Mouse (Mus musculus) midbrain, postnatal 0 days (tissue): ENCODE measurements around the gene Btn2a2. TPM values are rescaled to one million over a fixed set of nuclear protein-coding genes. Genes with fewer than 3 reads are reported as not detected.

Experiments used
- ATAC-seq: fragments of 200-750 bp; cut with Nextera tagmentation; 2 replicates; pipeline ENCODE4 v1.8.0; 2017; ENCODE audit warnings: moderate number of reproducible peaks, mild to moderate bottlenecking, moderate TSS enrichment, moderate library complexity; ENCODE audit not compliant: low FRiP score
- DNase-seq: peaks from one replicate; pipeline ENCODE4 v3.0.0-alpha.2; 2015; ENCODE audit warnings: low spot score
- H3K27ac ChIP-seq: fragments of 300-500 bp; sonication (generic); 2 replicates; pipeline ENCODE4 v1.5.1; 2014; ENCODE audit warnings: low read depth, mild to moderate bottlenecking, low read length, mixed read lengths
- H3K27me3 ChIP-seq: fragments of 300-500 bp; sonication (generic); 2 replicates; pipeline ENCODE4 v1.6.1; 2014; ENCODE audit warnings: low read length, control low read depth, mixed read lengths; ENCODE audit not compliant: insufficient read depth
- H3K36me3 ChIP-seq: fragments of 300-500 bp; sonication (generic); 2 replicates; pipeline ENCODE4 v1.6.1; 2014; ENCODE audit warnings: low read length, control low read depth, mixed read lengths; ENCODE audit not compliant: insufficient read depth
- H3K4me1 ChIP-seq: fragments of 300-500 bp; sonication (generic); 2 replicates; pipeline ENCODE4 v1.6.1; 2014; ENCODE audit warnings: mild to moderate bottlenecking, control low read depth, antibody characterized with exemption, low read length, mixed read lengths; ENCODE audit not compliant: insufficient read depth
- H3K4me2 ChIP-seq: fragments of 300-500 bp; sonication (generic); 2 replicates; pipeline ENCODE4 v1.6.1; 2014; ENCODE audit warnings: low read depth, mild to moderate bottlenecking, low read length, mixed read lengths; ENCODE audit not compliant: poor library complexity, severe bottlenecking
- H3K4me3 ChIP-seq: fragments of 300-500 bp; sonication (generic); 2 replicates; pipeline ENCODE4 v1.5.1; 2014; ENCODE audit warnings: low read depth, mild to moderate bottlenecking, low read length, moderate library complexity
- H3K9ac ChIP-seq: fragments of 300-500 bp; sonication (generic); replicated peaks from 2 replicates; pipeline ENCODE4 v1.6.1; 2014; ENCODE audit warnings: mild to moderate bottlenecking, low read length, moderate library complexity, mixed read lengths; ENCODE audit not compliant: poor library complexity, severe bottlenecking
- H3K9me3 ChIP-seq: fragments of 300-500 bp; sonication (generic); 2 replicates; pipeline ENCODE4 v1.6.1; 2016; ENCODE audit warnings: low read length, control low read depth
- CTCF ChIP-seq: IDR thresholded peaks from 2 replicates; pipeline ENCODE4 v1.5.1; 2016; ENCODE audit warnings: antibody characterized with exemption, mild to moderate bottlenecking
- WGBS: fragments of 180-500 bp; shearing (Covaris S2); extraction: QIAGEN DNeasy Blood & Tissue Kit; methylation state at CpG from one replicate; pipeline ENCODE4 v1.1.7; 2014; 5-methylcytosine and 5-hydroxymethylcytosine counted together
- polyA plus RNA-seq: library from polyadenylated mRNA; unstranded; fragments of >200 nt; fragmentation: Nextera tagmentation; extraction: Ambion mirVana; gene quantifications from 2 replicates; pipeline ENCODE4 v1.2.1, GENCODE M21; 2015
- total RNA-seq: library from RNA; depleted of rRNA; stranded (reverse); fragments of >200 nt; gene quantifications from 2 replicates; pipeline ENCODE4 v1.2.3, GENCODE M21; 2014

The Btn2a2 gene
- total and polyA plus RNA-seq, 2 experiments from 2014 or later = 0.16 TPM; not detected in 1

DNA sequence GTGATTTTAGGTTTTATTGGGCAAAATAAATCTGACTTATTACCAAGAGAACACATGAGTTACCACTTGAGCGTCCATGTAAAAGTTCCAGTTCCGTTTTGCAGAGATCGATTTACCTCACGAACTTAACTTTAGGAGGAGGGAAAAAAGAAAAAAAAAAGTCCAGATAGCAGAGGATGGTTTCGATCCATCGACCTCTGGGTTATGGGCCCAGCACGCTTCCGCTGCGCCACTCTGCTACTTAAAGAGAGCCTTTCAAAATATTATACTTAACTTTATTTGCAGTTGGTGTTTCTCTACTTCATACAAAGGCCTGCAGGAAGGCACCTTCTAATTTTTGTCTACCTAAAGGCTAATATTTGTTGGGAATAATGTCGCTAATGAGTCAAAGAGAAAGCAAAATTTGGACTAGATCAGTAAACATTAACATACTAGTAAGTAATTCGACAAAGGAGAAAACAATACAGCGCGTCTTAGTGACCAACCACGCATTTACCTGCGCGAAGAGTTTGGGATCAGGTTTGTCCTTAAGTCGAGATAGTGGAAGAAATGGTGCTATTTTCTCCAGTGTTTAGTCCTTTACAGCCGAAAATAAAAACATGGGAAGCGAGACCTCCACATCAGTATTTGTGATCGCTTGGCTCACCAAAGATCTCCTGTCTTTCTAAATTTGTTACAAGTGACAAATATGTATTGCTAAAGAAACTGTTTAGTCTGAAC lies 41.7 kb upstream of the Btn2a2 start:
- H3K4me2 ChIP-seq = peak overlapping the region; percentile 58
- H3K36me3 ChIP-seq = no peaks in the 10 kb centered on the region
- DNase-seq = peak; percentile 58
- H3K27me3 ChIP-seq = no peaks in the 10 kb centered on the region
- H3K27ac ChIP-seq = peak overlapping the region; percentile 93
- H3K9ac ChIP-seq = peak overlapping the region; percentile 66
- no peak for TF ChIP-seq CTCF
- ATAC-seq = 0 out of 2 replicates have a peak, but pooled peaks have one; percentile 38
- H3K4me1 ChIP-seq = peaks cover 10% of the 10 kb centered on the region
- under 1% methylated on average over 20 of the region's 20 CpGs for WGBS
- H3K9me3 ChIP-seq = no peaks in the 10 kb centered on the region
- peak overlapping the region; percentile 52 for H3K4me3 ChIP-seq

DNA sequence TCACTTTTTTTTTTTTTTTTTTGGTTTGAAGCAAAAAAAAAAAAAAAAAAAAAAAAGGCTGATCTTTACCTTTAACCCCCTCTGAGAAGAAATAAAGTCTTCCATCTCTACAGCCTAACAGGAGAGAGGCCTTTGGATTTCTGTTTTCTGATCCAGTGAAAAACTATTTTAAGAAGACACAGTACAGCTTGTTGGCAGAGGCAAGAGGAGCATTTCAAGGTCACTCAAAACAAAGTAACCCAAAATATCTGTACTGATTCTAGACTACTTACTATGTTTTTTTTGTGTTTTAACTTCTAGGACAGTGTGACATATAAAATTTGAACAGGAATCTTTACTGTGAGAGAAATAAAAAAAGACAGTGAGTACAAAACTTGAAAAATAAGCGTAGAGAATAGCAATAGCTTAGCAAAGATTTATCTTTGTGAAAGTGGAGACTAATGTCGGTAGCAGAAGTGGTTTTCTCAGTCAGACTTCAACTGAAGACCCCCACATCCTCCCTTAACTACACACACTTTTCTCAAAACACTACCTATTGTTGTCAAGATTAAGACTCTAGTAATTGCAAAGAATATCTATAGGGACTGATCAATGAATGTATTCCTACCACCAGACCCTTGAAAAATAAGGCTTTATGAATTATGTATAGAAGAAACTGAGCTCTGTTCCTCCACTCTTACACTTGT lies 41.0 kb upstream of the Btn2a2 start:
- Histone ChIP-seq H3K4me3 (peak overlapping the region; percentile 52), H3K36me3 (no peaks in the 10 kb centered on the region), H3K27ac (no peak overlapping the region), H3K4me1 (peaks cover 10% of the 10 kb centered on the region), H3K9ac (no peak overlapping the region), H3K9me3 (no peaks in the 10 kb centered on the region), H3K4me2 (peak overlapping the region; percentile 58), H3K27me3 (no peaks in the 10 kb centered on the region)
- ATAC-seq (no peak), DNase-seq (no peak)
- TF ChIP-seq CTCF = no peak
- 24% methylated on average over 2 of the region's 2 CpGs for WGBS

DNA sequence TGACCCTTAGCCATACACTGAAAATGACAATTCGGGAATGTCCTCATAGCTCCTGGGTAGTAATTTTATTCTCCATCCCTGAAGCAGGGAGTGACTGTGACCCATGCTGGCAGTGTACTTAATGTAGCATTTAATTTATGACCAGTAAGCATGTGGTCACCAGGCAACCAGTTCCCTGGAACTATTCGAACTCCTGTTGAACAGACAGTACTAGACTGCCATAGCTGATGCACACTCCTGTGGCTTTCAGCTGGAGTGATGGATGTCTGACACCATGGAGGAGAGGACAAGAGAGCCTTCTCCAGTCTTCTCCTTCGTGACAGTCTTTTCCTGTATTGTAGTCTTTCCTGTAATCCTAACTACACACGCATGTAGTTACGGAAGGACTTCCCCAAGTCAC lies 40.3 kb upstream of the Btn2a2 start:
- Histone ChIP-seq H3K27ac (no peak overlapping the region), H3K9ac (no peak overlapping the region), H3K27me3 (no peaks in the 10 kb centered on the region), H3K4me1 (peaks cover 7% of the 10 kb centered on the region; the same call in 1 of the 2 replicates), H3K4me3 (no peak overlapping the region), H3K4me2 (no peak overlapping the region), H3K36me3 (no peaks in the 10 kb centered on the region), H3K9me3 (no peaks in the 10 kb centered on the region)
- DNase-seq (no peak), ATAC-seq (no peak)
- WGBS = 80% methylated on average over 5 of the region's 5 CpGs
- TF ChIP-seq CTCF = no peak

DNA sequence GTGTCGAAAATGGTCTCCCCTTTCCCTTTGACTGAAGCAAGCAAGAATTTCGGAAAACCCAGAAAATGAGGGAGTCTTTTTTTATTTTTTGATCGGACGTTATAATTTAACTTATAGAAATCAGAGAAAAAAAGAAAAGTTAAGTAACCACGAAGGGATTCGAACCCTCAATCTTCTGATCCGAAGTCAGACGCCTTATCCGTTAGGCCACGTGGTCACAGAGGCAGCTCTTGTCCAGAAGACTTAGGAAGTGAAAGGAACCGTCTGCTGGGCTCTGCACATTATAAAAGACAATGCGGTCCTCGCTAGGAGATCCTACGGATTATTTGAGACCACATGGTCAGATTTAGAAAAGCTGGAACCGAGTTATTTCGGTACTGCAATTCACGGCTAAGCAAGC lies 37.7 kb upstream of the Btn2a2 start:
- Histone ChIP-seq H3K4me1 (no peaks in the 10 kb centered on the region; the same call in 1 of the 2 replicates), H3K36me3 (no peaks in the 10 kb centered on the region), H3K4me2 (peak overlapping the region; percentile 54), H3K9ac (0 out of 2 replicates have a peak overlapping the region, but pooled peaks have one; percentile 15), H3K9me3 (no peaks in the 10 kb centered on the region), H3K27ac (no peak overlapping the region), H3K27me3 (no peaks in the 10 kb centered on the region), H3K4me3 (peak overlapping the region; percentile 41)
- peak; percentile 54 for ATAC-seq
- WGBS = under 1% methylated on average over 17 of the region's 17 CpGs
- no peak for TF ChIP-seq CTCF
- peak; percentile 96 for DNase-seq

DNA sequence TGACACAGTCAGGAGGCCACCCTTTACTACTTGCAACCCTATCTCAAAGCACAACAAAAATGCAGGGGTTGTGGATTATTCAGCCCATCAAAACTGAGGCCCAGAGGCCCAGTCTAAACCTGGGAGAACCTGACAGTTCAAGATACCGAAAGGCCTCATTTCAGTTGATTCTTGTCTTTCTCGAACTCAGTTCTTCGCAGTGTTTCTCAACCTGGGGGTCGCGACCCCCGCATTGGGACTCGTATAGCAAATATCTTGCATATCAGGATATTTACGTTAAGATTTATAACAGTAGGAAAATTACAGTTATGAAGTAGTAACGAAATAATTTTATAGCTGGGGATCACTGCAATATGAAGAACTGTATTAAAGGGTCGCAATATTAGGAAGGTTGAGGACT lies 37.2 kb upstream of the Btn2a2 start:
- no peak for ATAC-seq
- Histone ChIP-seq H3K4me1 (no peaks in the 10 kb centered on the region; the same call in 1 of the 2 replicates), H3K4me2 (peak overlapping the region; percentile 54), H3K27ac (no peak overlapping the region), H3K36me3 (no peaks in the 10 kb centered on the region), H3K27me3 (no peaks in the 10 kb centered on the region), H3K9ac (no peak overlapping the region), H3K4me3 (peak overlapping the region; percentile 41), H3K9me3 (no peaks in the 10 kb centered on the region)
- WGBS = 2% methylated on average over 10 of the region's 10 CpGs
- no peak for TF ChIP-seq CTCF
- DNase-seq = no peak

DNA sequence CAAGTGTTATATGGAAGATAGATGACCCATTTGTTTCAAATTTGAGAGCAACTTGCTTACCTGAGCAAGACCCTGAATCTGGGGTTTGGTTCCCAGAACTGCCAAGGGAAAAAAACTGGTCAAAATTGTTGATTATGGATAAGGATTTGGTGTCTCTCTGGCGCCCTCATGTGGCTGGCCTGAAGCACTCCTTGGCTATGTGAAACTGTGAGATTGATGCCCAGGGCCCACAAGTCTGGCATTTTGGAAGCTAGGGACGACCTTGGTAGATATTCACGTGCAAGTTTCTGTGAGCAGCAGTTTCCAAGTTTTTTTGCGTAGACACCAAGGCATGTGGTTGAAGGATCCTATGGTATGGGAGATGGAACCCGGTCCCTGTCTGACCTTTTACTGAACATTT lies 36.0 kb upstream of the Btn2a2 start:
- DNase-seq (peak; percentile 89), ATAC-seq (no peak)
- Histone ChIP-seq H3K9ac (no peak overlapping the region), H3K4me1 (no peaks in the 10 kb centered on the region; the same call in 1 of the 2 replicates), H3K4me2 (0 out of 2 replicates have a peak overlapping the region, but pooled peaks have one; percentile 0), H3K9me3 (no peaks in the 10 kb centered on the region), H3K4me3 (peak overlapping the region; percentile 10; the same call in 1 of the 2 replicates), H3K36me3 (no peaks in the 10 kb centered on the region), H3K27me3 (no peaks in the 10 kb centered on the region), H3K27ac (no peak overlapping the region)
- TF ChIP-seq CTCF = peak; percentile 91
- 9% methylated on average over 5 of the region's 5 CpGs for WGBS
